Mouse (Mus musculus): ENCODE results near the gene Fam53b. TPM values are rescaled to one million over a fixed set of nuclear protein-coding genes. Genes with fewer than 3 reads are reported as not detected.

The Fam53b gene
- polyA plus RNA-seq, 1 experiment from 2014 or later = 39.6 TPM

- H3K4me2 ChIP-seq (replicated peaks) = no peak overlapping the region
- peaks cover 19% of the 10 kb centered on the region for H3K4me1 ChIP-seq
- H3K27ac ChIP-seq (replicated peaks) = no peak overlapping the region
- H3K27me3 ChIP-seq = no peaks in the 10 kb centered on the region
- 92% methylated on average over 6 of the region's 6 CpGs for WGBS
- no peaks in the 10 kb centered on the region for H3K9me3 ChIP-seq
- no peak for ATAC-seq (ENCODE audit: low FRiP score, low read depth)
- no peak overlapping the region for H3K4me3 ChIP-seq
- no peak overlapping the region for H3K9ac ChIP-seq (replicated peaks)
- 0 out of 2 replicates have a peak, but pooled peaks cover 2% of the 10 kb centered on the region for H3K36me3 ChIP-seq
These were observed 73.9 kb downstream of the Fam53b start for GRCm38 (mm10) chr7:132739829-132740228.

- no peaks in the 10 kb centered on the region for H3K27me3 ChIP-seq
- H3K4me3 ChIP-seq = no peak overlapping the region
- no peak for ATAC-seq (ENCODE audit: low FRiP score, low read depth)
- 95% methylated on average over 6 of the region's 6 CpGs for WGBS
- no peak overlapping the region for H3K27ac ChIP-seq (replicated peaks)
- H3K4me2 ChIP-seq (replicated peaks) = no peak overlapping the region
- no peak overlapping the region for H3K9ac ChIP-seq (replicated peaks)
- H3K36me3 ChIP-seq = 0 out of 2 replicates have a peak, but pooled peaks cover 2% of the 10 kb centered on the region
- no peaks in the 10 kb centered on the region for H3K9me3 ChIP-seq
- peaks cover 29% of the 10 kb centered on the region for H3K4me1 ChIP-seq
These were observed 74.8 kb downstream of the Fam53b start for GRCm38 (mm10) chr7:132738844-132739243.

GRCm38 (mm10) chr7:132736099-132736862 is 77.4 kb downstream of the Fam53b start:
- Histone ChIP-seq H3K27me3 (no peaks in the 10 kb centered on the region), H3K4me3 (no peak overlapping the region), H3K9ac (replicated peaks) (no peak overlapping the region), H3K4me2 (replicated peaks) (no peak overlapping the region), H3K36me3 (no peaks in the 10 kb centered on the region), H3K4me1 (peaks cover 51% of the 10 kb centered on the region), H3K9me3 (no peaks in the 10 kb centered on the region), H3K27ac (replicated peaks) (peak overlapping the region; percentile 25; the same call in 1 of the 2 replicates)
- WGBS = 60% methylated on average over 17 of the region's 17 CpGs
- no peak for ATAC-seq (ENCODE audit: low FRiP score, low read depth)

GRCm38 (mm10) chr7:132735145-132735544 is 78.5 kb downstream of the Fam53b start:
- no peak overlapping the region for H3K9ac ChIP-seq (replicated peaks)
- no peak overlapping the region for H3K4me3 ChIP-seq
- H3K4me1 ChIP-seq = peaks cover 63% of the 10 kb centered on the region
- no peak overlapping the region for H3K27ac ChIP-seq (replicated peaks)
- H3K27me3 ChIP-seq = no peaks in the 10 kb centered on the region
- 57% methylated on average over 5 of the region's 5 CpGs for WGBS
- no peaks in the 10 kb centered on the region for H3K9me3 ChIP-seq
- no peak overlapping the region for H3K4me2 ChIP-seq (replicated peaks)
- H3K36me3 ChIP-seq = no peaks in the 10 kb centered on the region
- no peak for ATAC-seq (ENCODE audit: low FRiP score, low read depth)

GRCm38 (mm10) chr7:132734222-132734621 is 79.5 kb downstream of the Fam53b start:
- Histone ChIP-seq H3K9ac (replicated peaks) (no peak overlapping the region), H3K4me2 (replicated peaks) (no peak overlapping the region), H3K9me3 (no peaks in the 10 kb centered on the region), H3K27ac (replicated peaks) (no peak overlapping the region), H3K4me1 (peaks cover 70% of the 10 kb centered on the region), H3K4me3 (no peak overlapping the region), H3K36me3 (0 out of 2 replicates have a peak, but pooled peaks cover 4% of the 10 kb centered on the region), H3K27me3 (no peaks in the 10 kb centered on the region)
- ATAC-seq (ENCODE audit: low FRiP score, low read depth) = no peak
- 85% methylated on average over 9 of the region's 9 CpGs for WGBS

- 0 out of 2 replicates have a peak, but pooled peaks cover 4% of the 10 kb centered on the region for H3K36me3 ChIP-seq
- H3K4me1 ChIP-seq = peaks cover 72% of the 10 kb centered on the region
- H3K9ac ChIP-seq (replicated peaks) = no peak overlapping the region
- no peaks in the 10 kb centered on the region for H3K9me3 ChIP-seq
- peak overlapping the region; percentile 39 for H3K27ac ChIP-seq (replicated peaks)
- no peak overlapping the region for H3K4me3 ChIP-seq
- 52% methylated on average over 6 of the region's 6 CpGs for WGBS
- H3K27me3 ChIP-seq = no peaks in the 10 kb centered on the region
- no peak for ATAC-seq (ENCODE audit: low FRiP score, low read depth)
- no peak overlapping the region for H3K4me2 ChIP-seq (replicated peaks)
These were observed 80.2 kb downstream of the Fam53b start for GRCm38 (mm10) chr7:132733521-132733920.

DNA sequence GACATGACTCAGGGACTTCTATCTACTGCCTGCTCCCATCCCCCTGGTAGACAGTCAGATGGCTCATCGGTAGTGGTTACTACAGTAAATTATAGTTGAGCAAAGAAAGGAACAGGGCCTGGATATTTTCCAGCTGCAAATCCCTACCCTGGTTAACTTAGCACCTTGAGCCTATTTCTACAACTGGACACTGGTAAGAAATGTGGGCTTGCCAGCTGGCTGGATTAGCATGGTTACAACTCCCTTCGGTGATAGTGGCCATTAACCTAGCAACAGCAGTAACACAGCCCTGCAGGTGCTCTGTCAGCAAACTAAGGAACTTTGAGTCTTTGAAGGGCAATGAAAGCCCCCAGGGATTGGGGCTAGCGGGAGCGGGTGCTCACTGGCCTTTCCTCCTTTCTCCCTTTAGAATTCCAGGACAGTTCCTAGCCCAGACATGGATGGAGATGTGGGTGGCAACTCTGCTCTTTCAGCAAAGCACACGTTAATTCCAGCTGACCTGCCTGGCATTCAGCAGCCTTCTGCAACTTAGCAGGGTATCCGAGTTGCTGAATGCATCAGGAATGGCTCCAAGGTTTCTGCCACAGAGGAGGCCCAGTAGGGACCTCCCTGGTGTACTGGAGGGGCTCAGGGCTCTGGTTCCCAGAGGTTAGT is 81.4 kb downstream of the Fam53b start:
- Histone ChIP-seq H3K4me2 (replicated peaks) (no peak overlapping the region), H3K27ac (replicated peaks) (peak overlapping the region; percentile 11), H3K9ac (replicated peaks) (no peak overlapping the region), H3K9me3 (no peaks in the 10 kb centered on the region), H3K36me3 (0 out of 2 replicates have a peak, but pooled peaks cover 4% of the 10 kb centered on the region), H3K4me3 (no peak overlapping the region), H3K27me3 (no peaks in the 10 kb centered on the region), H3K4me1 (peaks cover 76% of the 10 kb centered on the region)
- ATAC-seq (ENCODE audit: low FRiP score, low read depth) = no peak
- 45% methylated on average over 6 of the region's 6 CpGs for WGBS

DNA sequence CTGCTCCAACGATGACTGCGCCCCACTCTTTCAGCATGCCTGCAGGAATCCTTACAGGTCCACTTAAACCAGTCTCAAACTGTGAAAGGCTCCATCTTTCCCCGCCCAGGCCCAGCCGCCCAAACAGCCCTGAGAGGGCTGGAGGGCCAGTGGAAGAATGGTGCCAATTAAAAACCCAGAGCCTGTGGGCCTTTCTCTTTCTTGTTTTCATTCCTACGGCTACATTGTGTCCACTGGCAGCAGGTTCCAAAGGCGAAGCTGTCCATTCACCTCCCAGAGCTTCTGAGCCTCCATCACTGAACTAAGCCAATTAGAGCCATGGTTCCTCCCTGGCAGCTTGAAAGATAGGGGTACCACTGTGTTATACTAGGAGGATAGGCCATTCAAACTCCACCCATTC is 82.1 kb downstream of the Fam53b start:
- H3K4me2 ChIP-seq (replicated peaks) = no peak overlapping the region
- H3K27me3 ChIP-seq = no peaks in the 10 kb centered on the region
- H3K4me3 ChIP-seq = no peak overlapping the region
- H3K9me3 ChIP-seq = no peaks in the 10 kb centered on the region
- peak; percentile 44; the same call in 1 of the 2 replicates for ATAC-seq (ENCODE audit: low FRiP score, low read depth)
- peak overlapping the region; percentile 11 for H3K27ac ChIP-seq (replicated peaks)
- H3K36me3 ChIP-seq = 0 out of 2 replicates have a peak, but pooled peaks cover 4% of the 10 kb centered on the region
- 34% methylated on average over 6 of the region's 6 CpGs for WGBS
- no peak overlapping the region for H3K9ac ChIP-seq (replicated peaks)
- peaks cover 79% of the 10 kb centered on the region for H3K4me1 ChIP-seq

GRCm38 (mm10) chr7:132730510-132730909 is 83.2 kb downstream of the Fam53b start:
- WGBS = 81% methylated on average over 7 of the region's 7 CpGs
- peaks cover 68% of the 10 kb centered on the region for H3K4me1 ChIP-seq
- no peak for ATAC-seq (ENCODE audit: low FRiP score, low read depth)
- H3K4me3 ChIP-seq = no peak overlapping the region
- H3K9ac ChIP-seq (replicated peaks) = no peak overlapping the region
- H3K9me3 ChIP-seq = no peaks in the 10 kb centered on the region
- H3K27me3 ChIP-seq = no peaks in the 10 kb centered on the region
- H3K27ac ChIP-seq (replicated peaks) = peak overlapping the region; percentile 11
- H3K4me2 ChIP-seq (replicated peaks) = no peak overlapping the region
- 0 out of 2 replicates have a peak, but pooled peaks cover 4% of the 10 kb centered on the region for H3K36me3 ChIP-seq

DNA sequence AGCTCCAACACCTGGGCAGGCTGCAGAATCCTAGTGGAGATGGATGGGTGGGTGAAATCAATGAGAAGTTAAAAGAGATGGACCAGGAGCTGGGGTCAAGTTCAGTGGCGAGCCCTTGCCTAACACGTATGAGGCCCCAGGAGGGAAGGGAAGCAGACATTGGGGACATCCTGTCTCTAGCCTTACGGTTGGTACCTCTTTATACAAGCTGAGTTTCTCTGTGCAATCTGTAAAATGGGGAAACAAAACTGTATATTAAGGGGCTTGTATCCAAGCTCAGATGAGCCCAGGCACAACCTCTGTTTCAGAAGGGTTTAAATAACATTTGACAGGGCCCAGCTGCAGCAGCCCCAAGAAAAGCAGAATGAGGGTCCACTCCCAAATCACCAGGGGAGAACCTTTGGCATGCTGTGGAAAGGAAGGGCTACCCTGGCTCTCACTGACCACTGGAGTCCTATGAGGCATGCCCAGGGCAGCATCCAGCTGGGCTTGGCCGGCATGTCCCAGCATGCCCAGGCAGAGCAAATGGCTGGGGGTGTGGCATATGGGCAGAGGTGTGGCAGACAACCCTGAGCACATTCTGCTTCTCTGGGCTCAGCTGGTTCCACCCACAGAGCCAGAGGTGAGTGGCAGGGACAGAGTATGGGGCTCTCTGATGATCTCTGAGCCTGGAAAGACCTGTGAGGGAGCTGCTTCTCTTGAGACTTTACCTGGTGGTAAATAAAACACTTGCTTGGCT is 84.4 kb downstream of the Fam53b start:
- H3K36me3 ChIP-seq = 0 out of 2 replicates have a peak, but pooled peaks cover 4% of the 10 kb centered on the region
- no peak for ATAC-seq (ENCODE audit: low FRiP score, low read depth)
- H3K27me3 ChIP-seq = no peaks in the 10 kb centered on the region
- H3K9ac ChIP-seq (replicated peaks) = no peak overlapping the region
- no peaks in the 10 kb centered on the region for H3K9me3 ChIP-seq
- no peak overlapping the region for H3K4me3 ChIP-seq
- no peak overlapping the region for H3K4me2 ChIP-seq (replicated peaks)
- 87% methylated on average over 4 of the region's 4 CpGs for WGBS
- H3K4me1 ChIP-seq = peaks cover 61% of the 10 kb centered on the region
- no peak overlapping the region for H3K27ac ChIP-seq (replicated peaks)

- Histone ChIP-seq H3K4me3 (no peak overlapping the region), H3K27me3 (no peaks in the 10 kb centered on the region), H3K4me1 (peaks cover 40% of the 10 kb centered on the region), H3K27ac (replicated peaks) (no peak overlapping the region), H3K9ac (replicated peaks) (no peak overlapping the region), H3K36me3 (0 out of 2 replicates have a peak, but pooled peaks cover 4% of the 10 kb centered on the region), H3K9me3 (no peaks in the 10 kb centered on the region), H3K4me2 (replicated peaks) (no peak overlapping the region)
- no peak for ATAC-seq (ENCODE audit: low FRiP score, low read depth)
- WGBS = 81% methylated on average over 13 of the region's 13 CpGs
These were observed 87.4 kb downstream of the Fam53b start for GRCm38 (mm10) chr7:132726106-132726861.
